Mouse (Mus musculus): ENCODE results near the gene Mapre1.
A peak's percentile ranks its signal among the peaks of the same experiment; 100 is the strongest.

GRCm38 (mm10) chr2:153795090-153795489 lies 54.0 kb downstream of the Mapre1 start:
- TF ChIP-seq POLR2A (IDR thresholded peaks at IDR 0.05; ENCODE audit: control insufficient read depth, extremely low read depth, insufficient read depth, low read length, poor library complexity) (no peak), CTCF (IDR thresholded peaks at IDR 0.05; ENCODE audit: borderline replicate concordance, control insufficient read depth, extremely low read depth, insufficient read depth, low read length, poor library complexity) (0 out of 2 replicates have a peak, but pooled peaks have one; percentile 44)
